Mouse (Mus musculus): ENCODE measurements around the gene Hyal1. TPM values are rescaled to one million over a fixed set of nuclear protein-coding genes. Genes with fewer than 3 reads are reported as not detected.

The Hyal1 gene
- total RNA-seq, 2 experiments from 2014 or later: 4.4 to 6.8 TPM

DNA sequence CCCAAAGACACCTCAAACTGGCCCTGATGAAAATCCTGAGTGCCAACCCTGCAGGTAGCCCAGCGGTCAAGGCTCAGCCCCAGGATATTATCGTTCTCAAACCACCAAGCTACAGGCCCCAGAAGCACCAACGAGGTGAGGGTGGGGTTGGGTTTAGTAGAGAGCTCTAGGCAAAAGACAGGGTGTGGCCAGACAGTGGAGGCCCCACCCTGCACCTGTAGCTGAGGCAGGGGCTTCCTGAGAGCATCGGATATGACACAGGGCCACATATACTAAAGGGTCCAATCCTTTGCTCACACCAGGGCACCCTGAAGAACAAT is 52.6 kb downstream of the Hyal1 start:
- DNase-seq (ENCODE audit: low spot score in 2 of 2): no peak
- intact Hi-C loops (cut with DNase I): no loop called here

DNA sequence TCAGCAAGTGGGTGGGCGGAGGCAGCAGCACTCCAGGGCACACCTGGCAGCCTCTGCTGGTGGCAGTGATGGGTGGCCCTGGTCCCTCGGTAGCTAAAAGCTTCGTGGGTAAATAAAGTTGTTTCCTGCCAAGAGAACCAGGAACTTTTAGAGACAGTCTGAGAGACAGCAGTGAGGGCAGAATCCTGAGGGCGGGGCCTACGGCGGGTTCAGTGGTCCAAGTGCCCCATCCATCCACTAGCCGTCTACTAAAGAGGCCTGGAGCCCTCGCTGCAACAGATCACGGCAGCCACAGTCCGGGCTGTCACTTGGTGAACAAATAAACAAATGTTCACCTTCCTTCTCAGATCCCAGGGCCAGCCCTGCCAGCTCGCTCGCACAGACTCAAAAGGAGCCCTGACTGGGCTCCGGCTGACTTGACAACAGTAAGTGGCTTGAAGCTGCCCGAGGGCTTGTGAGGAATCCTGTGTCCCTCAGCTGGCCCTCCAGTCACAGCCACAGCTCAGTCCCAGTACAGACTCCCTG is 53.2 kb downstream of the Hyal1 start:
- no peak for DNase-seq (ENCODE audit: low spot score in 2 of 2)
- intact Hi-C loops (cut with DNase I): no loop called here

DNA sequence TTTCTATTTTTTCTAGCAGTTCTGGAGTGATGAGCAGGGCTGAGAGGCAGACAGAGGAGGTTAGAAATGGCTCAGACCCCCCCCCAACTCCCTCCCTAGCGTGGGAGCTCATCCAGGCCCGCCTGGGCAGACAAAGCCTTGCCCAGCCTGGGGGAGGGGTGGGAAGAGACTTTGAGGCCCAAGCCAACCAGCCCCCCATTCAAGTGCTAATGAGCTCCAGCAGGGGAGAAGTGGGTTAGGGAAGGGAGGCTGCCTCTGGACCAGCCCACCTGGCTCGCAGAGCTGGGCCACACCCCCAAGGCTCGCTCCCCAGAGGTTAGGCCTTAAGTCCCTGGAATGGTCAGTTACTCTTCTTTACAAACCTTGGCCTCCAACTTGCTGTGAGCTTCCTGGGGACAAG is 53.8 kb downstream of the Hyal1 start:
- intact Hi-C loops (cut with DNase I): no loop called here
- DNase-seq (ENCODE audit: low spot score in 2 of 2): no peak

Other genes with a start within 250 kb of the Hyal1 start
- 10 to 100 TPM; 13.3 to 18.0 TPM for gene Hemk1, start 238.6 kb upstream of the Hyal1 start, total RNA-seq (2021)
- 1 to 10 TPM; 4.6 to 5.0 TPM for gene 6430571L13Rik, start 236.3 kb upstream of the Hyal1 start, total RNA-seq (2021)
- 10 to 100 TPM; 23.0 to 38.4 TPM for gene Cacna2d2, start 177.3 kb upstream of the Hyal1 start, total RNA-seq (2021)
- gene Tmem115, start 43.0 kb upstream of the Hyal1 start, total RNA-seq (2021): 10 to 100 TPM; 34.7 to 39.6 TPM
- 10 to 100 TPM; 16.9 to 17.0 TPM for gene Cyb561d2, start 34.7 kb upstream of the Hyal1 start, total RNA-seq (2021)
- 10 to 100 TPM; 38.9 to 46.2 TPM for gene Nprl2, start 34.7 kb upstream of the Hyal1 start, total RNA-seq (2021)
- 1 to 10 TPM; 3.4 to 4.3 TPM for gene Zmynd10, start 29.6 kb upstream of the Hyal1 start, total RNA-seq (2021)
- 10 to 100 TPM; 16.7 to 19.0 TPM for gene Rassf1, start 25.4 kb upstream of the Hyal1 start, total RNA-seq (2021)
- 100 to 1,000 TPM in 1 of 2 experiments, 10 to 100 TPM in 1; 91.3 to 106 TPM for gene Tusc2, start 13.7 kb upstream of the Hyal1 start, total RNA-seq (2021)
- 10 to 100 TPM; 11.1 to 12.7 TPM for gene Hyal2, start 9.0 kb upstream of the Hyal1 start, total RNA-seq (2021)
- gene Naa80, start 2.0 kb downstream of the Hyal1 start, total RNA-seq (2021): 10 to 100 TPM; 10.3 to 11.5 TPM
- gene Hyal3, start 3.9 kb downstream of the Hyal1 start, total RNA-seq (2021): 1 to 10 TPM in 1 of 2 experiments, under 1 TPM in 1; 0.79 to 1.9 TPM
- 10 to 100 TPM; 11.1 to 13.8 TPM for gene Ifrd2, start 10.7 kb downstream of the Hyal1 start, total RNA-seq (2021)
- 1 to 10 TPM; 2.6 to 3.1 TPM for gene Sema3b, start 32.3 kb downstream of the Hyal1 start, total RNA-seq (2021)
- 100 to 1,000 TPM; 215 to 221 TPM for gene Gnai2, start 58.4 kb downstream of the Hyal1 start, total RNA-seq (2021)
- gene Slc38a3, start 92.6 kb downstream of the Hyal1 start, total RNA-seq (2021): 10 to 100 TPM; 66.3 to 66.8 TPM
- 1 to 10 TPM in 1 of 2 experiments, under 1 TPM in 1; 0.41 to 1.2 TPM for gene Gnat1, start 102.8 kb downstream of the Hyal1 start, total RNA-seq (2021)
- gene Sema3f, start 133.5 kb downstream of the Hyal1 start, total RNA-seq (2021): 10 to 100 TPM; 16.6 to 17.2 TPM
- 100 to 1,000 TPM; 109 to 159 TPM for gene Rbm5, start 194.1 kb downstream of the Hyal1 start, total RNA-seq (2021)

Measured in left cerebral cortex, postnatal 36 days (tissue).